In the genomic region with DNA sequence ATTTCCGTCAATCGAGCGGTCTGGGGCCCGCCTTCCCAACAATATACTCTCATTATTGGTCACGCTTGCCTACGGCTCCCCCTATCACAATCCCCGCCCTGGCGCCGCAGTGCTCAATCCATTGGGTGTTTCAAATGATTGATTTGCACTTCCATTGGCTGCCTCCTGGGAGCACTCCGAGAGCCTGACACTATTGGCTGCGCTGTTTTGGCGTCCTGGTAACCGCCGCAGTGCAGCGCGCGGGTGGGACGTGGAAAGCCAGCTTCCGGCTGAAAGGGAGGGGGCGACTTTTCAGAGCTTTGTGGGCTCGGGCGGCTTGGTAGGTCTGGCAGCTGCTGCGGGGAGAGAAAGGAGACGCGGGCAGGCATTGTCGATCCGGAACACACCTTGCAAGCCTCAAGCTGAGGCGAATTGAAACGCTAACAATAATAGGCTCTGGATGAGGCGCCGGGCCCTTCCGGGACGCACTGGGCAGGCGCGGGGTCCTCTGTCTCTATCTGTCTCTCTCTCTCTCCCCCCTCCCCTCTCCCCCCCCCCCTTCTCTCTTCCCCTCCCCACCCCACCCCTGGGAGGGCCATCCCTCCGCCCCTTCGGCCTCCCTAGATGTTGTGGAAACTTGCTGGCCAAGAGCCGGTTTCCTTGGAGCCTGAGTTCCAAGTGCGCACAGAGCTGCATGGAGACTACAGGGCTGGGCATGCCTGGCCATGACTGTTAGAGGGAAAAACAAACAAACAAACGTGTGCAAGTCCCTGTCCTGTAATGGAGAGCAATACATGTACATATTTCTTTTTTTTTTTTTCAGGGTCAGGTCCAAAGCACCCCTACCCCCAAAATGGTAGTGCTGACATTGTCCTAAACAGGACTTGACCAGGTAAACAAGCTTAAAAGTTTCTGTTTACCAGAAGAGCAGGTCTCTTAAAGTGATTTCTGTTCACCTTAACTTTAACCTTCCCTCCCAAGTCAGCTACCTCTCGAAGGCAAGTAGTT, we compare ENCODE assay signal across 8 mouse cellular contexts. TPM values are rescaled to one million over a fixed set of nuclear protein-coding genes. Genes with fewer than 3 reads are reported as not detected.
DNase-seq lines count a peak whose midpoint lies in the region; ATAC-seq and TF ChIP-seq lines count a peak whose summit lies in the region.

No protein-coding gene starts in this region.

- peak overlapping the region; percentile 88 for H3K4me3 ChIP-seq in forebrain, postnatal 0 days (ENCODE audit: low read depth, low read length)
- peak overlapping the region; percentile 81 for H3K4me3 ChIP-seq in neural tube, embryonic 14.5 days (ENCODE audit: low read depth, low read length)

- H3K27ac ChIP-seq in forebrain, postnatal 0 days (ENCODE audit: low read depth, low read length) = peak overlapping the region; percentile 96
- peak overlapping the region; percentile 91 for H3K27ac ChIP-seq in neural tube, embryonic 14.5 days (ENCODE audit: low read depth, low read length)

- intact Hi-C loops in heart, postnatal 36 days (cut with DNase I) = loop anchor here (5.0 kb wide), 1 partner anchor 67 kb away; no protein-coding TSS in a partner anchor

- peak overlapping the region; percentile 63 for H3K9ac ChIP-seq in forebrain, postnatal 0 days
- H3K9ac ChIP-seq in neural tube, embryonic 14.5 days (replicated peaks; ENCODE audit: low read depth, low read length) = peak overlapping the region; percentile 51

- H3K36me3 ChIP-seq in forebrain, postnatal 0 days (ENCODE audit: insufficient read depth) = no peaks in the 10 kb centered on the region
- no peaks in the 10 kb centered on the region for H3K36me3 ChIP-seq in neural tube, embryonic 14.5 days (ENCODE audit: control insufficient read depth, insufficient read depth, low read length)

- H3K9me3 ChIP-seq in forebrain, postnatal 0 days (ENCODE audit: low read length) = no peaks in the 10 kb centered on the region
- H3K9me3 ChIP-seq in neural tube, embryonic 14.5 days (ENCODE audit: control insufficient read depth, low read length) = no peaks in the 10 kb centered on the region

- DNase-seq in MEL-GATA-1-ER (ENCODE audit: extremely low read depth, low read depth) = peak; percentile 99
- peak; percentile 99 for DNase-seq in cerebellum, adult 8-10 months
- DNase-seq in forebrain, postnatal 0 days = peak; percentile 100
- peak; percentile 92 to 95 for DNase-seq in heart, postnatal 36 days
- peak; percentile 100 for DNase-seq in layer of hippocampus, adult 18-20 months (ENCODE audit: low spot score in 2 of 2)
- peak; percentile 100 for DNase-seq in lung, adult 18-20 months
- peak; percentile 94 for DNase-seq in testis, postnatal 10 days (ENCODE audit: low spot score)

- peak overlapping the region; percentile 58 for H3K4me2 ChIP-seq in forebrain, postnatal 0 days (ENCODE audit: low read depth)
- peak overlapping the region; percentile 51 for H3K4me2 ChIP-seq in neural tube, embryonic 14.5 days (ENCODE audit: low read depth, low read length)

- H3K27me3 ChIP-seq in forebrain, postnatal 0 days (ENCODE audit: insufficient read depth, low read length) = no peaks in the 10 kb centered on the region
- no peaks in the 10 kb centered on the region for H3K27me3 ChIP-seq in neural tube, embryonic 14.5 days (ENCODE audit: control insufficient read depth, insufficient read depth, low read length)

- peak; percentile 96 for ATAC-seq in forebrain, postnatal 0 days
- ATAC-seq in neural tube, embryonic 14.5 days (ENCODE audit: low read depth) = peak; percentile 97

- 0 out of 2 replicates have a peak, but pooled peaks have one; percentile 11 for TF ChIP-seq CTCF in forebrain, postnatal 0 days (IDR thresholded peaks at IDR 0.05; ENCODE audit: low read depth)

- 2% methylated on average over 41 of the region's 41 CpGs for WGBS in forebrain, postnatal 0 days
- WGBS in neural tube, embryonic 14.5 days = 2% methylated on average over 41 of the region's 41 CpGs

- H3K4me1 ChIP-seq in forebrain, postnatal 0 days (ENCODE audit: insufficient read depth) = peaks cover 18% of the 10 kb centered on the region; the same call in 1 of the 2 replicates
- peaks cover 7% of the 10 kb centered on the region; the same call in 1 of the 2 replicates for H3K4me1 ChIP-seq in neural tube, embryonic 14.5 days (ENCODE audit: control insufficient read depth, insufficient read depth, low read length)

RNA-seq across cellular contexts. Expression of a gene that starts 0.6 kb away (rescaled TPM):
- 553 and 579 TPM in 2 replicates for total RNA-seq in forebrain, postnatal 0 days (2014; rRNA removed)
- 382 and 469 TPM in 2 replicates for polyA plus RNA-seq in forebrain, postnatal 0 days (2015; fragmentation: Nextera tagmentation; extraction: Ambion mirVana)
- 100 to 1,000 TPM; 240 to 254 TPM for total RNA-seq in heart, postnatal 36 days (2021)
- 100 to 1,000 TPM; 277 to 310 TPM for total RNA-seq in layer of hippocampus, adult 18-20 months (2021)
- 361 and 387 TPM in 2 replicates for polyA plus RNA-seq in neural tube, embryonic 14.5 days (2014; fragmentation: Nextera tagmentation; extraction: Ambion mirVana)

RNA-seq across cellular contexts. Expression of a gene that starts 6.5 kb away (rescaled TPM):
- not detected in 2 replicates for total RNA-seq in forebrain, postnatal 0 days (2014; rRNA removed)
- 0.94 TPM in 1 of 2 replicates, not detected in the other for polyA plus RNA-seq in forebrain, postnatal 0 days (2015; fragmentation: Nextera tagmentation; extraction: Ambion mirVana)
- total RNA-seq in heart, postnatal 36 days (2021) = not detected
- under 1 TPM in 1 of 2 experiments, not detected in 1; 0.69 TPM for total RNA-seq in layer of hippocampus, adult 18-20 months (2021)
- polyA plus RNA-seq in neural tube, embryonic 14.5 days (2014; fragmentation: Nextera tagmentation; extraction: Ambion mirVana) = 0.91 TPM in 1 of 2 replicates, not detected in the other

RNA-seq across cellular contexts. Expression of a gene that starts 9.1 kb away (rescaled TPM):
- total RNA-seq in forebrain, postnatal 0 days (2014; rRNA removed) = not detected in 2 replicates
- not detected in 2 replicates for polyA plus RNA-seq in forebrain, postnatal 0 days (2015; fragmentation: Nextera tagmentation; extraction: Ambion mirVana)
- not detected for total RNA-seq in heart, postnatal 36 days (2021)
- not detected for total RNA-seq in layer of hippocampus, adult 18-20 months (2021)
- not detected in 2 replicates for polyA plus RNA-seq in neural tube, embryonic 14.5 days (2014; fragmentation: Nextera tagmentation; extraction: Ambion mirVana)

RNA-seq across cellular contexts. Expression of a gene that starts 10.6 kb away (rescaled TPM):
- not detected in 2 replicates for total RNA-seq in forebrain, postnatal 0 days (2014; rRNA removed)
- polyA plus RNA-seq in forebrain, postnatal 0 days (2015; fragmentation: Nextera tagmentation; extraction: Ambion mirVana) = not detected in 2 replicates
- total RNA-seq in heart, postnatal 36 days (2021) = not detected
- under 1 TPM; 0.18 to 0.25 TPM for total RNA-seq in layer of hippocampus, adult 18-20 months (2021)
- not detected in 2 replicates for polyA plus RNA-seq in neural tube, embryonic 14.5 days (2014; fragmentation: Nextera tagmentation; extraction: Ambion mirVana)

RNA-seq across cellular contexts. Expression of a gene that starts 11.5 kb away (rescaled TPM):
- not detected in 2 replicates for total RNA-seq in forebrain, postnatal 0 days (2014; rRNA removed)
- polyA plus RNA-seq in forebrain, postnatal 0 days (2015; fragmentation: Nextera tagmentation; extraction: Ambion mirVana) = not detected in 2 replicates
- total RNA-seq in heart, postnatal 36 days (2021) = not detected
- not detected for total RNA-seq in layer of hippocampus, adult 18-20 months (2021)
- not detected in 2 replicates for polyA plus RNA-seq in neural tube, embryonic 14.5 days (2014; fragmentation: Nextera tagmentation; extraction: Ambion mirVana)

Comparison
In these comparisons a context has a peak if more than half of its experiments do, and no peak if none do; other contexts are left out.
1. Peak in every context shown above with its lines: DNase-seq, ATAC-seq, H3K4me3 ChIP-seq and H3K27ac ChIP-seq.